In the genomic region with DNA sequence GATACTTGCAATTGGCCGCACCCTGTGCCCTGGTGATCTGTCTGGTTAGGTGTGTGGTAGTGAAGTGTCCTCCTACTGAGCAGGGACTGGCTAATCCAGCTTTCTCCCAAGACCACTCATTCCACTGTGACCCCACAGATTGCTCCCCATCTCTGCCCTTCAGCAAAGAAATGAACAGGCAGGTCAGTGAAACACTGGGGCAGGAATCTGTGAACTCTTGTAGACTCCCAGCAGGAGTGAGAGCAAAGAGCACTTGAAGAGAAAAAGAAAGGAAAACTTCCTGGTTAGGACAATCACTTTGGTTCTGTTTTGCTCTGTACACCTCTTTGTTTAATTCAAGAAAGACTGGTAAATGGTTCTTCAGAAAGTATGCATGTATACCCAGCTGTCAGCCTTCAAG, we compare ENCODE assay signal across 8 mouse cellular contexts. TPM values are rescaled to one million over a fixed set of nuclear protein-coding genes. Genes with fewer than 3 reads are reported as not detected.
A peak's percentile ranks its signal among the peaks of the same experiment; 100 is the strongest.
DNase-seq lines count a peak whose midpoint lies in the region; ATAC-seq lines count a peak whose summit lies in the region.

No protein-coding gene starts in this region.

- 0 out of 2 replicates have a peak overlapping the region, but pooled peaks have one; percentile 24 for H3K9ac ChIP-seq in hindbrain, embryonic 11.5 days (ENCODE audit: low read depth, low read length)
- peak overlapping the region; percentile 46; the same call in 1 of the 2 replicates for H3K9ac ChIP-seq in limb, embryonic 15.5 days

- no peak for DNase-seq in heart, embryonic 10.5 days (ENCODE audit: low spot score)
- DNase-seq in heart, postnatal 4 days = no peak
- DNase-seq in Muller cell, postnatal 12 days (ENCODE audit: inconsistent ontology term) = peak; percentile 47
- no peak for DNase-seq in hindbrain, embryonic 11.5 days (ENCODE audit: low spot score)
- no peak for DNase-seq in adrenal gland, postnatal 36 days
- no peak for DNase-seq in layer of hippocampus, adult 8-10 months (ENCODE audit: low spot score in 2 of 2)
- DNase-seq in gastrocnemius, adult 18-20 months (ENCODE audit: low spot score) = no peak

- H3K4me2 ChIP-seq in hindbrain, embryonic 11.5 days (replicated peaks; ENCODE audit: low read depth, low read length) = peak overlapping the region; percentile 87
- H3K4me2 ChIP-seq in limb, embryonic 15.5 days = peak overlapping the region; percentile 68

- peaks cover 6% of the 10 kb centered on the region; the same call in 1 of the 2 replicates for H3K27me3 ChIP-seq in heart, embryonic 10.5 days (ENCODE audit: insufficient read depth, poor library complexity, severe bottlenecking)
- peaks cover 3% of the 10 kb centered on the region; the same call in 1 of the 2 replicates for H3K27me3 ChIP-seq in hindbrain, embryonic 11.5 days (ENCODE audit: control insufficient read depth, insufficient read depth, low read length)
- no peaks in the 10 kb centered on the region for H3K27me3 ChIP-seq in limb, embryonic 15.5 days

- H3K4me1 ChIP-seq in heart, embryonic 10.5 days = 0 out of 2 replicates have a peak, but pooled peaks cover 7% of the 10 kb centered on the region
- no peaks in the 10 kb centered on the region for H3K4me1 ChIP-seq in hindbrain, embryonic 11.5 days (replicated peaks; ENCODE audit: control insufficient read depth, insufficient read depth, low read length)
- H3K4me1 ChIP-seq in limb, embryonic 15.5 days = peaks cover 15% of the 10 kb centered on the region

- H3K36me3 ChIP-seq in heart, embryonic 10.5 days = no peaks in the 10 kb centered on the region
- no peaks in the 10 kb centered on the region for H3K36me3 ChIP-seq in hindbrain, embryonic 11.5 days (ENCODE audit: control insufficient read depth, insufficient read depth, low read length)
- no peaks in the 10 kb centered on the region for H3K36me3 ChIP-seq in limb, embryonic 15.5 days

- ATAC-seq in hindbrain, embryonic 11.5 days (ENCODE audit: low FRiP score) = no peak
- ATAC-seq in limb, embryonic 15.5 days (ENCODE audit: insufficient number of reproducible peaks, low FRiP score, low TSS enrichment, low read depth) = no peak

- 0 out of 2 replicates have a peak overlapping the region, but pooled peaks have one; percentile 49 for H3K27ac ChIP-seq in heart, embryonic 10.5 days
- H3K27ac ChIP-seq in hindbrain, embryonic 11.5 days (ENCODE audit: low read depth, low read length) = no peak overlapping the region
- H3K27ac ChIP-seq in limb, embryonic 15.5 days = 0 out of 2 replicates have a peak overlapping the region, but pooled peaks have one; percentile 6

- H3K4me3 ChIP-seq in heart, embryonic 10.5 days = peak overlapping the region; percentile 67
- peak overlapping the region; percentile 62 for H3K4me3 ChIP-seq in hindbrain, embryonic 11.5 days (ENCODE audit: low read depth, low read length)
- H3K4me3 ChIP-seq in limb, embryonic 15.5 days = peak overlapping the region; percentile 54

- WGBS in heart, embryonic 10.5 days = 14% methylated on average over 1 of the region's 1 CpGs
- WGBS in hindbrain, embryonic 11.5 days = 11% methylated on average over 1 of the region's 1 CpGs
- 32% methylated on average over 1 of the region's 1 CpGs for WGBS in limb, embryonic 15.5 days

- H3K9me3 ChIP-seq in heart, embryonic 10.5 days = no peaks in the 10 kb centered on the region
- H3K9me3 ChIP-seq in hindbrain, embryonic 11.5 days (ENCODE audit: control insufficient read depth, low read length) = no peaks in the 10 kb centered on the region
- no peaks in the 10 kb centered on the region for H3K9me3 ChIP-seq in limb, embryonic 15.5 days

RNA-seq across cellular contexts. Expression of a gene that starts 1.8 kb away (rescaled TPM):
- polyA plus RNA-seq in heart, embryonic 10.5 days (2016; fragmentation: Nextera tagmentation; extraction: Ambion mirVana) = 16.8 and 20.4 TPM in 2 replicates
- total RNA-seq in heart, postnatal 4 days (2021) = 10 to 100 TPM; 14.4 to 15.9 TPM
- polyA plus RNA-seq in hindbrain, embryonic 11.5 days (2014; fragmentation: Nextera tagmentation; extraction: Ambion mirVana) = 14.3 and 19.7 TPM in 2 replicates
- 59.5 and 63.7 TPM in 2 replicates for polyA plus RNA-seq in limb, embryonic 15.5 days (2015; fragmentation: Nextera tagmentation; extraction: Ambion mirVana)
- total RNA-seq in adrenal gland, postnatal 36 days (2021) = 10 to 100 TPM; 12.9 to 17.8 TPM
- 10 to 100 TPM; 29.1 to 71.3 (median 50.6) TPM for total RNA-seq in layer of hippocampus, adult 8-10 months (2022)
- total RNA-seq in gastrocnemius, adult 18-20 months (2021) = 10 to 100 TPM in 1 of 2 experiments, 1 to 10 TPM in 1; 9.9 to 12.6 TPM
